Mouse (Mus musculus) megakaryocyte progenitor cell, adult 5-6 weeks (primary cell): ENCODE data around the gene Gsdma3. TPM values are rescaled to one million over a fixed set of nuclear protein-coding genes. Genes with fewer than 3 reads are reported as not detected.
"Not testable (repeated sequence)": the region's sequence is repeated elsewhere in the genome, so short reads cannot be mapped to it uniquely, and the experiment has no call there.

Experiments
- ATAC-seq: replicated peaks from 2 replicates; pipeline ENCODE4 v1.8.0; 2016; ENCODE audit warnings: mild to moderate bottlenecking, moderate TSS enrichment, inconsistent platforms; ENCODE audit not compliant: poor library complexity
- total RNA-seq, 2 experiments: library from RNA; stranded (forward) in 1 of 2; stranded (reverse) in 1 of 2; fragments of 157-497, 149-512 nt in 1 of 2; fragments of 200-1000 nt in 1 of 2; gene quantifications; 2 replicates each; pipeline versions ENCODE4 v1.2.3 to v1.2.4; 2015 to 2017

The Gsdma3 gene
- total RNA-seq, 2 experiments from 2014 or later, result not detected

GRCm38 (mm10) chr11:98664091-98664490 lies 37.9 kb downstream of the Gsdma3 start, which contains the start of gene Gsdma:
TSS of gene Gsdma (plus strand) at chr11:98664351.
- ATAC-seq, result no peak

- no peak for ATAC-seq
Measured at GRCm38 (mm10) chr11:98668984-98669383, 42.8 kb downstream of the Gsdma3 start.

GRCm38 (mm10) chr11:98671284-98671815 lies 45.2 kb downstream of the Gsdma3 start:
- 0 out of 2 replicates have a peak, but pooled peaks have one; percentile 8 for ATAC-seq

DNA sequence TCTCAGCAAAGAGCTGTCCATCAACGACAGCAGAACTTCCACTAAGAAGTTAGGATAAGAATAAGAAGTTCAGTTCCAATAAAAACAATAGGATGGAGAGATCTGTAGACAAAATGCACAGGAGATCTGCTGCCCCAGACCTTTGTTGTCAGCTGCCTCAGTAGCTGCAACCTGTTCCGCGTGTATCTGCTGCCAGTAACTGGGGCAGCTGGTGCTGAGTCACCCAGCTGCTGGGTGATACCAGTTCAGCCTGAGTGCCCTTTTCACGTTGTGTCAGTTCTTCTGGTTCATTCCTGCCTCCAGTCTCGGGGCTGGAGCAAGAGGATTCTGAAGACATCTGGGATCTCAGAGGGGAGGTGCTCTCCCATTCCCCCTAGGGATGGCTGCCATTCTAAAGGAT lies 45.7 kb downstream of the Gsdma3 start:
- peak; percentile 70; the same call in 1 of the 2 replicates for ATAC-seq

DNA sequence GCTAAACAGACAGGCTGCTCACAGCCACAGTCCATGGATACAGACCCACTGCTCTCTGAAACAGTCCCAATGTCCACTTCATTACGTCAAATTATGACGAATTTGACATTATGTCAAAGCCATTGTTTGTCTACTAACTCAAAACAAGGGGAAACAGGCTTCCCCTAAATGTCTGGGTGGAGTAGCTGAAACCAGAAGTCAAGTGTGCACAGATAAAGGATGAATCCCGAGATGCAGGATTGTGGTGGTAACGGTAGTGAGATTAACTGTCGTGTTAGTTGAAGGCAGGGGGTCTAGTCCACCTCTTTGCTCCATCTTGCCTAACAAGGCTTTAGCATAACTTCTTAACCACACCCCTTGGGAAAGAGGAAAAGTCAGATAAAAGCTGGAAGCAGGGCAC lies 46.3 kb downstream of the Gsdma3 start:
- ATAC-seq, result no peak

- peak; percentile 88 for ATAC-seq
Measured at GRCm38 (mm10) chr11:98673136-98673535, 47.0 kb downstream of the Gsdma3 start.

DNA sequence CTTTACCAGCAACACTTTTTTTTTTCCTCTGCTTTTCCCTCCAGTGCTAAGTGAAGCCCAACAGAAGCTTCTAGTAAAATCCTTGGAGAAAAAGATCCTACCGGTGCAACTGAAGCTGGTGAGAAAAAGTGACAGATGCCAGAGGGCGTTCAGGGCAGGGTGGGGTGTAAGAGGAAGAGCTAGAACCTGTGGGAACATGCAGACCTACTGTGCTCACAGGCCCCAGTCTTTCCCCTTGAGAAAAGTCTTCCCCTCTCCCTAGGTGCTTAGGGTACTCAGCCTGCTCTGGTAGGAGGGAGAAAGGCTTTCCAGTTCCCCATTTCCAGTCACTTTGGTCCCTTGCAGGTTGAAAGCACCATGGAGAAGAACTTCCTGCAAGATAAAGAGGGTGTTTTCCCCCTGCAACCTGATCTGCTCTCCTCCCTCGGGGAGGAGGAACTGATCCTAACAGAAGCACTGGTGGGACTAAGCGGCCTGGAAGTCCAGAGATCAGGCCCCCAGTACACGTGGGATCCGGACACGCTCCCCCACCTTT lies 49.7 kb downstream of the Gsdma3 start:
- ATAC-seq, result no peak

- no peak for ATAC-seq
Measured at GRCm38 (mm10) chr11:98680023-98680422, 53.9 kb downstream of the Gsdma3 start.

DNA sequence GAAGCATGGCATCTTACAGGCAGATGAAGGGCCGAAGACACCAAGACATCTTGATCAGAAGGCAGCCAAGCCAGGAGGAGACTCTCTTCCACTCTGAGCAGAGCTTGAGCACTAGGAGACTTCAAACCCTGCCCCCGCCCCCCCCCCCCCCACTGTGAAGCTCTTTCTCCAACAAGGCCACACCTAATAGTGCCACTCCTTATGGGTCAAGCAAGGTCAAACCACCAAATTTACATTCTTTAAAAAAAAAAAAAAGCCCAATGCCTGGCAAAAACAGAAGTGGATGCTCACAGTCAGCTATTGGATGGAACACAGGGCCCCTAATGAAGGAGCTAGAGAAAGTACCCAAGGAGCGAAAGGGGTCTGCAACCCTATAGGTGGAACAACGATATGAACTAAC lies 54.4 kb downstream of the Gsdma3 start:
- ATAC-seq, result not testable (repeated sequence)

DNA sequence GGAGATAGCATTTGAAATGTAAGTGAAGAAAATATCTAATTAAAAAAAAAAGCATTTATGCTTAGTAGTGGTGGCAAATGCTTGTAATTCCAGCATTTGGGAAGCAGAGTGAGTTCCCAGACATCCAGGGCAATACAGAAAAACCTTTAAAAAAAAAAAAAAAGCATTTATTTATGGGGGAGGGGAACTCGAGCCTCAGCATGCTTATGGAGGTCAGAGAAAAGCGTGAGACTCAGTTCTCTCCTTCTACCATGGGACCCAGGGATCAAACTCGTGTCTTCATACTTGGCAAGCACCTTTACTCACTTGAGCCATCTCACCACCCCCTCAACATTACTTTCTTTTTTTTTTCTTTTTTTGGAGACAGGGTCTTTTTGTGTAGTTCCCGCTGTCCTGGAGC lies 55.0 kb downstream of the Gsdma3 start:
- no peak for ATAC-seq

GRCm38 (mm10) chr11:98681786-98682745 lies 55.9 kb downstream of the Gsdma3 start, which contains the start of gene Psmd3:
TSS of gene Psmd3 (plus strand) at chr11:98682554.
- peak; percentile 94 for ATAC-seq

DNA sequence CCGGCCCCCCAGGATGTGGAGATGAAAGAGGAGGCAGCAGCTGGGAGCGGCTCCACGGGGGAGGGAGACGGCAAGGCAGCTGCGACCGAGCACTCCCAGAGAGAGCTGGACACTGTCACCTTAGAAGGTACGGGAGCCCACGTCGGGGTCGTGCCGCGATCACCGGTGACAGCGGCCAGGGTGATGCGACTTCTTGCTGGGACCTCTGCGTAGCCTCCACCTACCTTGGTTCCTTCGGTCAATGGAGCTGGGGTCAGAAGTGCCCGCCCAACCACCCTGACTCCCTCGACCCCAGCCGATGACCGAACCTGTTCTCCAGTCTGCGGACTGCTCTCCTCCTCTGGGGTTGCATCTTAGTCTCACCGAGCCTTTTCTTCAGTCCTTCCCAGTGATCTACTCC lies 56.7 kb downstream of the Gsdma3 start:
- no peak for ATAC-seq

DNA sequence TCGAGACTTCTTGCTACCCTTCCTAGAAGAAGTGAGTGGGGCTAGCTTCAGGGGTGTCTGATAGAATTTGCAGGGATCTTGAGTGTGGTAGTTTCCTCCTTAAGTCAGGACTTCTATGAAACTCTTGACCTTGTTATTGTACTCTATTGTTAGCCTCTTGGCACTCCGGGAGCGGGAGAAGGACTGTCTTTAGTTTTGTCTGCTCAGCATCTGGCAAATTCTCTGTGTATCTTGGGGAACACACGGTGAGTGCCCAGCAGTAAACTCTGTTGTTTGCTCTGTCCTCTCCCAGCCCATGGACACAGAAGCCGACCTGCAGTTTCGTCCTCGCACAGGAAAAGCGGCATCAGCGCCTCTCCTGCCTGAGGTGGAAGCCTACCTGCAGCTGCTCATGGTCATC lies 59.5 kb downstream of the Gsdma3 start:
- ATAC-seq, result no peak

DNA sequence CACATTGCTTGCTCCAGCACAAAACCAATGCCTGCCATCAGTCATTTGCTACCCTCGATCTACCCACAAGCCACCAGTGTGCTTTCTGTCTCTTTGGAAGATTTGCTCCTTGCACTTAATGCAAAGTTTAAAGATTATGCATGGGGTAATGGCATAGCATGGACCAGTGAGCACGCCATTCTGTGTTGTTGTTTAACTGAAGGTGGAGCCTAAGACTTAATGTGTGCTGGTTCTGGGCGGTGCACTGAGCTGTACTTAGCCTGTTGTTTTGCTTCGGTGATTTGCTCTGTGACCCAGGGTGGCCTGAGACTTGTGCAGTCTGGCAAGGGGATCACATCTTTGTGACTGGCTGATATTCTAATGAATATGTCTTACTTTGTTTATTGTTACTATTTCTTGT lies 60.8 kb downstream of the Gsdma3 start:
- no peak for ATAC-seq

Other genes with a start within 250 kb of the Gsdma3 start
- gene Tcap, start 242.5 kb upstream of the Gsdma3 start, total RNA-seq (2015), result not detected in 2 replicates
- gene Tcap, start 242.5 kb upstream of the Gsdma3 start, total RNA-seq (2017), result not detected in 2 replicates
- gene Pnmt, start 239.9 kb upstream of the Gsdma3 start, total RNA-seq (2015), result not detected in 2 replicates
- not detected in 2 replicates for gene Pnmt, start 239.9 kb upstream of the Gsdma3 start, total RNA-seq (2017)
- gene Pgap3, start 225.9 kb upstream of the Gsdma3 start, total RNA-seq (2015), result 3.2 and 3.5 TPM in 2 replicates
- gene Pgap3, start 225.9 kb upstream of the Gsdma3 start, total RNA-seq (2017), result 1.2 and 2.3 TPM in 2 replicates
- not detected in 2 replicates for gene Erbb2, start 213.9 kb upstream of the Gsdma3 start, total RNA-seq (2015)
- not detected in 2 replicates for gene Erbb2, start 213.9 kb upstream of the Gsdma3 start, total RNA-seq (2017)
- 42.0 and 43.2 TPM in 2 replicates for gene Mien1, start 187.4 kb upstream of the Gsdma3 start, total RNA-seq (2015)
- gene Mien1, start 187.4 kb upstream of the Gsdma3 start, total RNA-seq (2017), result 24.8 and 31.5 TPM in 2 replicates
- not detected in 2 replicates for gene Grb7, start 180.0 kb upstream of the Gsdma3 start, total RNA-seq (2015)
- gene Grb7, start 180.0 kb upstream of the Gsdma3 start, total RNA-seq (2017), result not detected in 2 replicates
- gene Ikzf3, start 80.3 kb upstream of the Gsdma3 start, total RNA-seq (2015), result 1.2 TPM in 2 replicates
- gene Ikzf3, start 80.3 kb upstream of the Gsdma3 start, total RNA-seq (2017), result 0.17 and 0.44 TPM in 2 replicates
- gene Zpbp2, start 75.3 kb upstream of the Gsdma3 start, total RNA-seq (2015), result 0.17 TPM in 1 of 2 replicates, not detected in the other
- 0.10 TPM in 1 of 2 replicates, not detected in the other for gene Zpbp2, start 75.3 kb upstream of the Gsdma3 start, total RNA-seq (2017)
- gene Ormdl3, start 39.0 kb upstream of the Gsdma3 start, total RNA-seq (2015), result 5.5 and 7.7 TPM in 2 replicates
- 7.2 and 10.6 TPM in 2 replicates for gene Ormdl3, start 39.0 kb upstream of the Gsdma3 start, total RNA-seq (2017)
- not detected in 2 replicates for gene Lrrc3c, start 28.1 kb upstream of the Gsdma3 start, total RNA-seq (2015)
- not detected in 2 replicates for gene Lrrc3c, start 28.1 kb upstream of the Gsdma3 start, total RNA-seq (2017)
- gene Gm12355, start 699 bp upstream of the Gsdma3 start, total RNA-seq (2015), result 9.7 and 12.5 TPM in 2 replicates
- gene Gm12355, start 699 bp upstream of the Gsdma3 start, total RNA-seq (2017), result 3.2 and 5.2 TPM in 2 replicates
- gene Gsdma2, start 20.4 kb downstream of the Gsdma3 start, total RNA-seq (2015), result not detected in 2 replicates
- gene Gsdma2, start 20.4 kb downstream of the Gsdma3 start, total RNA-seq (2017), result not detected in 2 replicates
- gene Gsdma, start 38.0 kb downstream of the Gsdma3 start, total RNA-seq (2015), result not detected in 2 replicates
- not detected in 2 replicates for gene Gsdma, start 38.0 kb downstream of the Gsdma3 start, total RNA-seq (2017)
- 38.0 and 38.6 TPM in 2 replicates for gene Psmd3, start 56.2 kb downstream of the Gsdma3 start, total RNA-seq (2015)
- 70.9 and 71.9 TPM in 2 replicates for gene Psmd3, start 56.2 kb downstream of the Gsdma3 start, total RNA-seq (2017)
- gene Csf3, start 74.9 kb downstream of the Gsdma3 start, total RNA-seq (2015), result not detected in 2 replicates
- gene Csf3, start 74.9 kb downstream of the Gsdma3 start, total RNA-seq (2017), result not detected in 2 replicates
- gene Med24, start 103.1 kb downstream of the Gsdma3 start, total RNA-seq (2015), result 28.7 and 30.9 TPM in 2 replicates
- gene Med24, start 103.1 kb downstream of the Gsdma3 start, total RNA-seq (2017), result 36.2 and 46.3 TPM in 2 replicates
- 34.2 and 34.6 TPM in 2 replicates for gene Thra, start 114.3 kb downstream of the Gsdma3 start, total RNA-seq (2015)
- 21.8 and 25.3 TPM in 2 replicates for gene Thra, start 114.3 kb downstream of the Gsdma3 start, total RNA-seq (2017)
- gene Nr1d1, start 149.0 kb downstream of the Gsdma3 start, total RNA-seq (2015), result 3.3 and 3.5 TPM in 2 replicates
- 0.47 and 0.87 TPM in 2 replicates for gene Nr1d1, start 149.0 kb downstream of the Gsdma3 start, total RNA-seq (2017)
- gene Msl1, start 169.2 kb downstream of the Gsdma3 start, total RNA-seq (2015), result 60.8 and 62.0 TPM in 2 replicates
- gene Msl1, start 169.2 kb downstream of the Gsdma3 start, total RNA-seq (2017), result 76.3 and 99.9 TPM in 2 replicates
- 38.3 and 39.0 TPM in 2 replicates for gene Casc3, start 178.5 kb downstream of the Gsdma3 start, total RNA-seq (2015)
- gene Casc3, start 178.5 kb downstream of the Gsdma3 start, total RNA-seq (2017), result 18.3 and 31.7 TPM in 2 replicates
- gene Rapgefl1, start 210.4 kb downstream of the Gsdma3 start, total RNA-seq (2015), result 0.24 and 1.8 TPM in 2 replicates
- not detected in 2 replicates for gene Rapgefl1, start 210.4 kb downstream of the Gsdma3 start, total RNA-seq (2017)
- 15.0 and 17.1 TPM in 2 replicates for gene Wipf2, start 237.3 kb downstream of the Gsdma3 start, total RNA-seq (2015)
- 3.0 and 3.6 TPM in 2 replicates for gene Wipf2, start 237.3 kb downstream of the Gsdma3 start, total RNA-seq (2017)